Mouse (Mus musculus) heart, embryonic 16.5 days (tissue): ENCODE results near the gene Apoc1. TPM values are rescaled to one million over a fixed set of nuclear protein-coding genes. Genes with fewer than 3 reads are reported as not detected.
"Not testable (repeated sequence)": the region's sequence is repeated elsewhere in the genome, so short reads cannot be mapped to it uniquely, and the experiment has no call there.

Experiments
- ATAC-seq: fragments of 200-750 bp; cut with Nextera tagmentation; replicated peaks from 2 replicates; pipeline ENCODE4 v1.8.0; 2017; ENCODE audit warnings: moderate number of reproducible peaks; ENCODE audit not compliant: insufficient read depth, low FRiP score; ENCODE audit errors: extremely low read depth
- H3K27ac ChIP-seq: fragments of 300-500 bp; sonication (generic); 2 replicates; pipeline ENCODE4 v1.5.1; 2014; ENCODE audit warnings: mild to moderate bottlenecking, low read length, control low read depth, moderate library complexity
- H3K27me3 ChIP-seq: fragments of 300-500 bp; sonication (generic); 2 replicates; pipeline ENCODE4 v1.6.1; 2014; ENCODE audit warnings: low read length, mixed read lengths; ENCODE audit not compliant: control insufficient read depth, insufficient read depth
- H3K36me3 ChIP-seq: fragments of 300-500 bp; sonication (generic); 2 replicates; pipeline ENCODE4 v1.6.1; 2014; ENCODE audit not compliant: control insufficient read depth, insufficient read depth
- H3K4me1 ChIP-seq: fragments of 300-500 bp; sonication (generic); 2 replicates; pipeline ENCODE4 v1.6.1; 2014; ENCODE audit warnings: low read length, mixed read lengths; ENCODE audit not compliant: control insufficient read depth, insufficient read depth
- H3K4me2 ChIP-seq: fragments of 300-500 bp; sonication (generic); 2 replicates; pipeline ENCODE4 v1.6.1; 2014; ENCODE audit warnings: low read depth, mild to moderate bottlenecking, control low read depth, low read length
- H3K4me3 ChIP-seq: fragments of 300-500 bp; sonication (generic); 2 replicates; pipeline ENCODE4 v1.5.1; 2014; ENCODE audit warnings: mild to moderate bottlenecking, control low read depth, low read length
- H3K9ac ChIP-seq: fragments of 300-500 bp; sonication (generic); 2 replicates; pipeline ENCODE4 v1.6.1; 2014; ENCODE audit warnings: low read length, control low read depth
- H3K9me3 ChIP-seq: fragments of 300-500 bp; sonication (generic); replicated peaks from 2 replicates; pipeline ENCODE4 v1.6.1; 2016; ENCODE audit warnings: low read length; ENCODE audit not compliant: control insufficient read depth
- WGBS: fragments of 180-500 bp; shearing (Covaris S2); extraction: QIAGEN DNeasy Blood & Tissue Kit; methylation state at CpG from one replicate; pipeline ENCODE4 v1.1.7; 2014; 5-methylcytosine and 5-hydroxymethylcytosine counted together
- polyA plus RNA-seq: library from polyadenylated mRNA; unstranded; fragments of >200 nt; fragmentation: Nextera tagmentation; extraction: Ambion mirVana; gene quantifications from 2 replicates; pipeline ENCODE4 v1.2.1, GENCODE M21; 2015

Gene Apoc1
- polyA plus RNA-seq, 1 experiment from 2014 or later = 8.9 TPM

DNA sequence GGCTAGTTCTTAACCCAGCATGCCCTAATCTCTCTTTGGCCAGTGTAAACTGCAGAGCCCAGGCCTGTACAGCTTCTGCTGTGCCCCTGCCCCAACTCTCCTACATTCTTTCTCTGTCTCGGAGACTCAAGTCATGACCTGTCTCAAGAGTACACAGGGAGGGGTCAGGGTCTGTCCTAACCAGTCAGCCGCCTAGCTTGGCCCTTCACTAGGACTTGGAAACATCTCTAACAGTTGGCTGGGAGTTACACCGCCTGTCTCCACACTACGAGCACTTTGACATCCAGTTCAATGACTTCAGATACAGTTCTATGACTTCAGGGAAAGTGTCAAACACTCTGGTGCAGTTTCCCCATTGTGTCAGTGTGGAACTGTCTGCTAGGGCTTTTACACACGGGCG, 1.0 kb downstream of the Apoc1 start:
- no peak for ATAC-seq
- WGBS = 62% methylated on average over 6 of the region's 6 CpGs
- H3K4me2 ChIP-seq = no peak overlapping the region
- peaks cover 18% of the 10 kb centered on the region for H3K4me1 ChIP-seq
- peaks cover 3% of the 10 kb centered on the region for H3K36me3 ChIP-seq
- H3K27me3 ChIP-seq = no peaks in the 10 kb centered on the region
- no peak overlapping the region; the same call in 1 of the 2 replicates for H3K27ac ChIP-seq
- H3K9me3 ChIP-seq = no peaks in the 10 kb centered on the region
- H3K4me3 ChIP-seq = no peak overlapping the region
- H3K9ac ChIP-seq = no peak overlapping the region

DNA sequence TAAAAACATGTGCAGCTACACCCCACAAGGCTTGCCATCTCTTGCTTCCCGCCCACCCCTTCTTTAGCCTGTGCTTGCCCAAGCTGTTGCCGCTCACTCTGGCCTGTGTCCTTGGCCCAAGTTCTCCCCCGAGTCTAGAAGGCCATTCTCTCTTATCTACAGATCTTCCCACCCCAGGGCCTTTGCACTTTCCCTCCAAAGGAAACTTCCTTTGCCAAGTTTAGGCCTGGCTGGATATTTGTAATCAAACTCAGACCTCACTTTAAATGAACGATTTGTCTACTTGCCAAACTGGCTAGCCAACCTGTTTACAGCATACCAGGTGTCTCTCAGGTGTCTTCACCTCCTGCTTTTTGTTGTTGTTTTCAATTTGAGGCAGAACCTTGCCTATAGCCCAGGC, 1.6 kb downstream of the Apoc1 start:
- peaks cover 18% of the 10 kb centered on the region for H3K4me1 ChIP-seq
- H3K9ac ChIP-seq = no peak overlapping the region
- no peak overlapping the region for H3K4me2 ChIP-seq
- H3K4me3 ChIP-seq = no peak overlapping the region
- no peak overlapping the region for H3K27ac ChIP-seq
- no peaks in the 10 kb centered on the region for H3K36me3 ChIP-seq
- no peaks in the 10 kb centered on the region for H3K9me3 ChIP-seq
- no peaks in the 10 kb centered on the region for H3K27me3 ChIP-seq
- no peak for ATAC-seq
- WGBS = 82% methylated on average over 4 of the region's 4 CpGs

DNA sequence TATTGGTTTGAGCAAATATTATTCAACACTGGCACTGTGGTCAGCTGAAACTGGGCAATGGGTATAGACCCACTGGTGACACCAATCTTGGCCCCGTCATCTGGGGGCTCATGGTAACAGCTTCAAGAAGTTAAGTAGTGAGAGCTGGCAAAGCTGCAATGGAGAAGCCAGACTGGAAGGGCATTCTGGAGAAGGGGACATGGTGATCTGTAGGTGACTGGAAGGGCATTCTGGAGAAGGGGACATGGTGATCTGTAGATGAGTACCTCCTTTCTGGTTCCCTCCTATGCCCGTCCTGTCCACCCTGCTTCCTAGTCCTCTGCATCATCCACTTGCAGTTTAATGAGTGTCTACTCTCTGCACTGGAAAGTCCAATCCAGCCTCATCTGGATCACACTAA, 3.8 kb downstream of the Apoc1 start:
- Histone ChIP-seq H3K9me3 (no peaks in the 10 kb centered on the region), H3K36me3 (no peaks in the 10 kb centered on the region), H3K4me3 (no peak overlapping the region), H3K27me3 (no peaks in the 10 kb centered on the region), H3K4me2 (no peak overlapping the region), H3K27ac (no peak overlapping the region), H3K9ac (no peak overlapping the region), H3K4me1 (peaks cover 10% of the 10 kb centered on the region)
- no peak for ATAC-seq
- WGBS = 100% methylated on average over 2 of the region's 2 CpGs

DNA sequence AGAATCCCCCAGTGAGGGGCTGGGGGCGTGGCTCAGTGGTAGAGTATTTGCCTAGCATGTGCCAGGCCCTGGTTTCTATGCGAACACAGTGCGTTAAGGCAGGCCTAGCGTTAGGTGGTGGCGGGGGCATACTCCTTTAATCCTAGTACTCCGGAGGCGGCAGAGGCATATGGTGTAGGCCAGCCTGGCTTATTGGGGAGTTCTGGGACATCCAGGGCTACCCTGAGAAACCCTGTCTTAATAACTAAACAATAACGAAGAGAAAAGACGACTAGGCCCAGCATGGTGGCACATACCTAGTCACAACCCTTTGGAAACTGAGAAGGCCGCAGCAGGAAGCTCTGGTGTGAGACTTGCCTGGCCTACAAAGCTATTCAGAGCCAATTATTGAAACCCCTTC, 4.4 kb downstream of the Apoc1 start:
- H3K9me3 ChIP-seq = no peaks in the 10 kb centered on the region
- no peak overlapping the region for H3K4me3 ChIP-seq
- H3K27ac ChIP-seq = no peak overlapping the region
- ATAC-seq = no peak
- peaks cover 5% of the 10 kb centered on the region for H3K4me1 ChIP-seq
- WGBS = 90% methylated on average over 10 of the region's 10 CpGs
- no peaks in the 10 kb centered on the region for H3K27me3 ChIP-seq
- H3K9ac ChIP-seq = no peak overlapping the region
- H3K4me2 ChIP-seq = no peak overlapping the region
- H3K36me3 ChIP-seq = no peaks in the 10 kb centered on the region

DNA sequence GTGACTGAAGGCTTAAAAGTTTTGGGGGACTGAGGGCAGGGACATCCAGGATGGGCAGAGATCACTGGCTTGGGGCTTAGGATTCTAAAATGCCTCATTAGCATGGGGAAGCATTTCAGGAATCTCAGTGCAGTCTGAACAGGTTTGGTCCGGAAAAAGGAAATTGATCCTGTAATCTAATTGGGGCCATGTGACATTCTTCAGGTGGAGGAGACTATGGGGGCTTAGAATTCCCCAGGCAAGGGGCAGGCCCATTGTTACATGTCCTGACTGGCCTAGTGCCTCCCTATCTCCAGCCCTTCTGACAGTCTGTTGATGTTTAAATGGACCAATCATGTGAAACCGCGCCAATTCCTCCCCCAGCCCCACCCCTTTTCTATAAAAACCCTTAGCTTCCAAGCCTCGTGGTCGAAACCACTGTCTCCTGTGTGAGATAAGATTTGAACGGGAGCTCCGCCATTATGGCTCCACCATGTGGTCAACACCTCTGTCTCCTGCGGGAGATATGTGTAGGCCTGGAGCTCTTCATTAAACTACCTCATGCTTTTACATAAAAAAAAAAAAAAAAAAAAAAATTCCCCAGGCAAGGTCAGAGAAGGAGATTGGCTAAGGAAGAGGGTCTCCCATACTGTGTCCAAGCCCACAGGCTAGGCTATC, 5.4 kb downstream of the Apoc1 start:
- 40% methylated on average over 8 of the region's 8 CpGs for WGBS

DNA sequence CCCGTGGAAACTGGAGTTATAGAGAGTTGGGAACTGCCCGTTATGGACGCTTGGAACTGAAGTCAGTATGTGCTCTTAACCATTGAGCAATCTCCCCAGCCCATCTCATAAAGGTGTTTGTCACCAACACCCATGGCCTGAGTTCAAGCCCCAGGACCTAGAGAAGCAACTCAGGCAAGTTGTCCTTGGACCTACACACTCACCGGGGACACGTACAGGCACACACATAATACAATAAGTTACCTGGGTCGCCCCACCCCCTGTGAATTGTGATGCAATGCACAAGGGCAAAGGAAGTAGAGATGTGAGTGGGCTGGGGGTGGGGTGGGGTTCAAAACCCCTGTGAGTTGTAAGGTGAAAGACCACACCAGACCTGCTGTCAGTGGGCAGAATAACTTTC, 5.9 kb downstream of the Apoc1 start:
- no peaks in the 10 kb centered on the region for H3K4me1 ChIP-seq
- no peak overlapping the region for H3K27ac ChIP-seq
- no peak overlapping the region for H3K9ac ChIP-seq
- WGBS = 79% methylated on average over 6 of the region's 6 CpGs
- H3K36me3 ChIP-seq = no peaks in the 10 kb centered on the region
- no peaks in the 10 kb centered on the region for H3K27me3 ChIP-seq
- no peak for ATAC-seq
- H3K4me2 ChIP-seq = no peak overlapping the region
- H3K4me3 ChIP-seq = no peak overlapping the region
- H3K9me3 ChIP-seq = no peaks in the 10 kb centered on the region

More for the DNA sequence above, 5.4 kb downstream of the Apoc1 start:
- not testable (repeated sequence) for H3K27ac ChIP-seq, H3K9ac ChIP-seq, H3K4me2 ChIP-seq, H3K4me1 ChIP-seq, H3K36me3 ChIP-seq, ATAC-seq, H3K4me3 ChIP-seq, H3K27me3 ChIP-seq, H3K9me3 ChIP-seq

DNA sequence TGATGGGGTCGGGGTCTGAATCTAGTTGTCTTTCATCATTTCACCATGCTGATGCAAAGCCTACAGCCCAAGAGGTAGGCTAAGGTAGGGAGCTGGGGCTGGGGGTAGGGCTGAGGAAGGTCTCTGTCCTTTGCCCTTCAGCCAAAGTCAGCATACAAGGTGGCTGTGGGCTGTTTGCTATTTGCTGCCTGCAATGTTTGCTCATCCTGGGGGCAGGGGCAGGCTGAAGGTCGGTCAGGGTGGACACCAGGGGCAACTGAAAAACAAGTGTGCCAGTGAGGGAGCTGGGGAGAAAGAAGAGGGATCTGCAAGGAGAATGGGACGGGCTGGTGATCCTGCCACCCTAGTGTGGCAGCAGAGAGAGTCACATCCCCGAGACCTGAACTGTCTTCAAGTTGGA, 7.1 kb downstream of the Apoc1 start:
- Histone ChIP-seq H3K27ac (no peak overlapping the region), H3K9ac (no peak overlapping the region), H3K36me3 (no peaks in the 10 kb centered on the region), H3K4me3 (no peak overlapping the region), H3K9me3 (no peaks in the 10 kb centered on the region), H3K4me1 (no peaks in the 10 kb centered on the region), H3K27me3 (no peaks in the 10 kb centered on the region), H3K4me2 (no peak overlapping the region)
- ATAC-seq = no peak
- WGBS = 53% methylated on average over 4 of the region's 4 CpGs

DNA sequence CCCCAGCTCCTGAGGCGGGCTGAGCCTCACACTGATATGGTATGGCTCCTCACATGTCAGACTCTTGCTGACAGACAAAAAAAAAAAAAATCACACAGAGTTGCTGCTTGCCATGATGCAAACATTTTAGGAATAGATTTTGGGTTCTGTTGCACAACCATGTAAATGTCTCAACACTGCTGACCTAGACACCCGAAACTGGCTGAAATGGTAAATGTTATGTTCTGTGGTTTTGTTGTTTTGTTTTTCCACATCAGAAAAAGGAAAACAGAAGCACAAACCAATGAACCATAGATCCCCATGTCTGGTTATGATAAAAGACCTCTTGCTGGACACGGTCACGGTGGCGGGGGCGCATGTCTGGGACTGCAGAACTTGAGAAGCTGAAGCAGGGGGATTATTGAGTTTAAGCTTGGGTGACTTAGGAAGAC, 8.7 kb downstream of the Apoc1 start:
- no peak overlapping the region for H3K4me2 ChIP-seq
- no peak for ATAC-seq
- no peak overlapping the region for H3K4me3 ChIP-seq
- 83% methylated on average over 6 of the region's 6 CpGs for WGBS
- H3K27ac ChIP-seq = no peak overlapping the region
- H3K9ac ChIP-seq = no peak overlapping the region
- H3K9me3 ChIP-seq = no peaks in the 10 kb centered on the region
- H3K36me3 ChIP-seq = no peaks in the 10 kb centered on the region
- no peaks in the 10 kb centered on the region for H3K27me3 ChIP-seq
- H3K4me1 ChIP-seq = no peaks in the 10 kb centered on the region

DNA sequence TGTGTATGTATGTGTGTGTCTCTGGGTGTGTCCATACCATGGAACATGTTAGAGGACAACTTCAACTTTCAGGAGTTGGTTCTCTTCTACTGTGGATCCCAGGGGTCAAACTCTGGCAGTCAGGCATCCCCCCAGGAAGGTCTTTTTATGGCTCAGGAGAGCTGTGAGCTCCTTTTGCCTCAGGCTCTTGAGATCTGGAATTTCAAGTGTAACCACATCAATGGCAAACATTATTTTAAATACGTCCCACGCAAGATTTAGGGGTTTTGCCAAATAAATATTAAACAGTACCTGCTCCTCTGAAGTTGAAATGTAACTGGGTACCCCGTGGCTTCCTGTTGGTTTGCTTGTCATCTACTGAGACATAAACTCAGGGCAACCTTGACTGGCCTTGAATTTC, 9.5 kb downstream of the Apoc1 start:
- no peak overlapping the region for H3K4me2 ChIP-seq
- no peaks in the 10 kb centered on the region for H3K27me3 ChIP-seq
- no peak overlapping the region for H3K4me3 ChIP-seq
- ATAC-seq = no peak
- H3K9ac ChIP-seq = no peak overlapping the region
- 70% methylated on average over 3 of the region's 3 CpGs for WGBS
- H3K4me1 ChIP-seq = no peaks in the 10 kb centered on the region
- H3K27ac ChIP-seq = no peak overlapping the region
- H3K36me3 ChIP-seq = no peaks in the 10 kb centered on the region
- H3K9me3 ChIP-seq = no peaks in the 10 kb centered on the region
